Mouse (Mus musculus): ENCODE results near the gene Cenpb. TPM values are rescaled to one million over a fixed set of nuclear protein-coding genes. Genes with fewer than 3 reads are reported as not detected.

Cenpb gene
- total and polyA plus RNA-seq, 2 experiments, result 27.5 to 35.2 TPM

GRCm38 (mm10) chr2:131204410-131204981 is 24.6 kb upstream of the Cenpb start:
- Histone ChIP-seq H3K9ac (ENCODE audit: low read depth, low read length) (peak overlapping the region; percentile 33; the same call in 1 of the 2 replicates), H3K4me3 (ENCODE audit: insufficient read depth, low read depth, low read length) (peak overlapping the region; percentile 10; the same call in 1 of the 2 replicates), H3K27ac (replicated peaks; ENCODE audit: insufficient read depth, low read depth, low read length) (peak overlapping the region; percentile 73), H3K4me1 (ENCODE audit: control insufficient read depth, insufficient read depth, low read length) (peaks cover 3% of the 10 kb centered on the region), H3K27me3 (ENCODE audit: control insufficient read depth, insufficient read depth, low read length) (no peaks in the 10 kb centered on the region), H3K79me2 (ENCODE audit: control insufficient read depth, insufficient read depth, low read length) (no peaks in the 10 kb centered on the region), H3K36me3 (ENCODE audit: control insufficient read depth, insufficient read depth, low read length) (no peaks in the 10 kb centered on the region)
- peak; percentile 60 for DNase-seq (ENCODE audit: extremely low read depth, low read depth, low spot score)
- 57% methylated on average over 7 of the region's 7 CpGs for WGBS
- no peak for TF ChIP-seq CTCF (IDR thresholded peaks at IDR 0.05; ENCODE audit: low read depth, low read length)
- no peak for TF ChIP-seq POLR2A (IDR thresholded peaks at IDR 0.05; ENCODE audit: extremely low read depth, insufficient read depth, low read length)

DNA sequence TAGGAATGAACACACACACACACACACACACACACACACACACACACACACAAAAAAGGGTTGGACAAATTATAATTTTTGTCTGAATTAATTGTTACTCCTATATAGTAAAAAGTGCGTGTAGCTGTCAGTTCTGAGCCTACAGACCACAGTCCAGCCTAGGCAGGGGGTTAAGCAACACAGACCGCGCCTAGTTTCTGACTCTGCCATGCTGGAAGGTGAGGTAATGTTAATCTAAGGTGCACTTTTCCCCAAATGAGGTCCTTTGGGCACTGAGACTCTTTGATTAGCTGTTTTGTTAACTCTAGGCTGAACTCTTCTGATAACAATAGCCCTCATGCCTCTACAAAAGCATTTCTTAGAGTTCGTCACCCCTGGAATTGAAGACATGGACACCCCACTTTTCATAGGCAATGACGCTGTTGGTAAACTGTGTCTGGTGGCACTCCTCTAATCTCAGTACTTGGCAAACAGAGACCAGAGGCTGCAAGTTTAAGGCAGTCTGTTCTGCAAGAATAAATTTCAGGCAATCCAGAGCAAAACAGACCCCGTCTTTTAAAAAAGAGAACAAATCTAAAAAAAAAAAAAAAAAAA is 24.0 kb upstream of the Cenpb start:
- TF ChIP-seq POLR2A (IDR thresholded peaks at IDR 0.05; ENCODE audit: extremely low read depth, insufficient read depth, low read length), result no peak
- TF ChIP-seq CTCF (IDR thresholded peaks at IDR 0.05; ENCODE audit: low read depth, low read length), result no peak
- WGBS, result 90% methylated on average over 6 of the region's 6 CpGs
- no peaks in the 10 kb centered on the region for H3K4me1 ChIP-seq (ENCODE audit: control insufficient read depth, insufficient read depth, low read length)
- no peaks in the 10 kb centered on the region for H3K36me3 ChIP-seq (ENCODE audit: control insufficient read depth, insufficient read depth, low read length)
- H3K4me3 ChIP-seq (ENCODE audit: insufficient read depth, low read depth, low read length), result no peak overlapping the region
- H3K9ac ChIP-seq (ENCODE audit: low read depth, low read length), result no peak overlapping the region
- H3K27ac ChIP-seq (replicated peaks; ENCODE audit: insufficient read depth, low read depth, low read length), result no peak overlapping the region
- H3K27me3 ChIP-seq (ENCODE audit: control insufficient read depth, insufficient read depth, low read length), result no peaks in the 10 kb centered on the region
- H3K79me2 ChIP-seq (ENCODE audit: control insufficient read depth, insufficient read depth, low read length), result no peaks in the 10 kb centered on the region
- DNase-seq (ENCODE audit: extremely low read depth, low read depth, low spot score), result no peak

GRCm38 (mm10) chr2:131201262-131201661 is 21.4 kb upstream of the Cenpb start:
- TF ChIP-seq POLR2A (IDR thresholded peaks at IDR 0.05; ENCODE audit: extremely low read depth, insufficient read depth, low read length), result no peak
- TF ChIP-seq CTCF (IDR thresholded peaks at IDR 0.05; ENCODE audit: low read depth, low read length), result no peak
- Histone ChIP-seq H3K4me3 (ENCODE audit: insufficient read depth, low read depth, low read length) (no peak overlapping the region), H3K4me1 (ENCODE audit: control insufficient read depth, insufficient read depth, low read length) (no peaks in the 10 kb centered on the region), H3K27me3 (ENCODE audit: control insufficient read depth, insufficient read depth, low read length) (no peaks in the 10 kb centered on the region), H3K79me2 (ENCODE audit: control insufficient read depth, insufficient read depth, low read length) (no peaks in the 10 kb centered on the region), H3K36me3 (ENCODE audit: control insufficient read depth, insufficient read depth, low read length) (no peaks in the 10 kb centered on the region), H3K9ac (ENCODE audit: low read depth, low read length) (no peak overlapping the region), H3K27ac (replicated peaks; ENCODE audit: insufficient read depth, low read depth, low read length) (no peak overlapping the region)
- no peak for DNase-seq (ENCODE audit: extremely low read depth, low read depth, low spot score)
- 91% methylated on average over 3 of the region's 3 CpGs for WGBS

GRCm38 (mm10) chr2:131200710-131201109 is 20.8 kb upstream of the Cenpb start:
- TF ChIP-seq POLR2A (IDR thresholded peaks at IDR 0.05; ENCODE audit: extremely low read depth, insufficient read depth, low read length) (no peak), CTCF (IDR thresholded peaks at IDR 0.05; ENCODE audit: low read depth, low read length) (no peak)
- Histone ChIP-seq H3K27ac (replicated peaks; ENCODE audit: insufficient read depth, low read depth, low read length) (no peak overlapping the region), H3K27me3 (ENCODE audit: control insufficient read depth, insufficient read depth, low read length) (no peaks in the 10 kb centered on the region), H3K4me3 (ENCODE audit: insufficient read depth, low read depth, low read length) (no peak overlapping the region), H3K4me1 (ENCODE audit: control insufficient read depth, insufficient read depth, low read length) (no peaks in the 10 kb centered on the region), H3K9ac (ENCODE audit: low read depth, low read length) (no peak overlapping the region), H3K79me2 (ENCODE audit: control insufficient read depth, insufficient read depth, low read length) (no peaks in the 10 kb centered on the region), H3K36me3 (ENCODE audit: control insufficient read depth, insufficient read depth, low read length) (no peaks in the 10 kb centered on the region)
- WGBS, result 87% methylated on average over 2 of the region's 2 CpGs
- DNase-seq (ENCODE audit: extremely low read depth, low read depth, low spot score), result no peak

GRCm38 (mm10) chr2:131196606-131197316 is 16.9 kb upstream of the Cenpb start:
- H3K27me3 ChIP-seq (ENCODE audit: control insufficient read depth, insufficient read depth, low read length), result no peaks in the 10 kb centered on the region
- H3K4me1 ChIP-seq (ENCODE audit: control insufficient read depth, insufficient read depth, low read length), result no peaks in the 10 kb centered on the region
- no peak overlapping the region for H3K27ac ChIP-seq (replicated peaks; ENCODE audit: insufficient read depth, low read depth, low read length)
- DNase-seq (ENCODE audit: extremely low read depth, low read depth, low spot score), result no peak
- H3K9ac ChIP-seq (ENCODE audit: low read depth, low read length), result no peak overlapping the region
- no peaks in the 10 kb centered on the region for H3K36me3 ChIP-seq (ENCODE audit: control insufficient read depth, insufficient read depth, low read length)
- no peak overlapping the region for H3K4me3 ChIP-seq (ENCODE audit: insufficient read depth, low read depth, low read length)
- H3K79me2 ChIP-seq (ENCODE audit: control insufficient read depth, insufficient read depth, low read length), result no peaks in the 10 kb centered on the region
- WGBS, result 92% methylated on average over 16 of the region's 16 CpGs
- TF ChIP-seq POLR2A (IDR thresholded peaks at IDR 0.05; ENCODE audit: extremely low read depth, insufficient read depth, low read length) (no peak), CTCF (IDR thresholded peaks at IDR 0.05; ENCODE audit: low read depth, low read length) (no peak)

DNA sequence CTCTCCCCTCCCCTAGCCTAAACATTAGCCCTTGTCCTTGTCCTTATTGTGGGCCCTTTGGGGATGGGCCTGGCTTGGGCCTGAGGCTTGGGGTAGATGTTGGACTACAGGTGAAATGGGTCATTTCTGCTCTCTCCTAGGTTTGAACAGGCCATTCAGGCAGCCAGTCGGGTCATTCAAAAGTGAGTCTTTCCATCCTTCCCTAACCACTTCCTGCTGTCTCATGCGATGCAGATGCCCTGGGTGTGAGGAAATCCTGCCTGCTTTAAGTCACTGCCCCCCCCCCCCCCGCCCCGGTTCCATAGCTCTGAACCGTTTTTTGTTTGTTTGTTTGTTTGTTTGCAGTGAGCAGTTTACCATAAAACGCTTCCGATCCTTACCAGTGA is 11.1 kb upstream of the Cenpb start:
- H3K4me1 ChIP-seq (ENCODE audit: control insufficient read depth, insufficient read depth, low read length), result peaks cover 5% of the 10 kb centered on the region
- no peak overlapping the region for H3K27ac ChIP-seq (replicated peaks; ENCODE audit: insufficient read depth, low read depth, low read length)
- H3K9ac ChIP-seq (ENCODE audit: low read depth, low read length), result no peak overlapping the region
- H3K79me2 ChIP-seq (ENCODE audit: control insufficient read depth, insufficient read depth, low read length), result no peaks in the 10 kb centered on the region
- no peak for DNase-seq (ENCODE audit: extremely low read depth, low read depth, low spot score)
- H3K4me3 ChIP-seq (ENCODE audit: insufficient read depth, low read depth, low read length), result no peak overlapping the region
- H3K27me3 ChIP-seq (ENCODE audit: control insufficient read depth, insufficient read depth, low read length), result no peaks in the 10 kb centered on the region
- WGBS, result 86% methylated on average over 7 of the region's 7 CpGs
- H3K36me3 ChIP-seq (ENCODE audit: control insufficient read depth, insufficient read depth, low read length), result no peaks in the 10 kb centered on the region
- TF ChIP-seq POLR2A (IDR thresholded peaks at IDR 0.05; ENCODE audit: extremely low read depth, insufficient read depth, low read length) (no peak), CTCF (IDR thresholded peaks at IDR 0.05; ENCODE audit: low read depth, low read length) (no peak)
